Mouse (Mus musculus): Measurements from ENCODE around the gene Fah.

- no peak for TF ChIP-seq CTCF (IDR thresholded peaks at IDR 0.05; ENCODE audit: low read depth)
- no peak for TF ChIP-seq EP300 (optimal IDR thresholded peaks at IDR 0.05)
Measured at GRCm38 (mm10) chr7:84651303-84651986, 44.9 kb upstream of the Fah start.
